Mouse (Mus musculus): ENCODE measurements around the gene Gh. TPM values are rescaled to one million over a fixed set of nuclear protein-coding genes. Genes with fewer than 3 reads are reported as not detected.

Gh gene
- polyA plus RNA-seq, 1 experiment from 2014 or later: not detected

- peaks cover 57% of the 10 kb centered on the region for H3K4me1 ChIP-seq (replicated peaks; ENCODE audit: control insufficient read depth, insufficient read depth, low read length)
- H3K9me3 ChIP-seq (ENCODE audit: control insufficient read depth, low read length): no peaks in the 10 kb centered on the region
- no peaks in the 10 kb centered on the region for H3K27me3 ChIP-seq (replicated peaks; ENCODE audit: control insufficient read depth, insufficient read depth, low read length)
- H3K36me3 ChIP-seq (ENCODE audit: control insufficient read depth, insufficient read depth, low read length): peaks cover 9% of the 10 kb centered on the region
- DNase-seq (ENCODE audit: low spot score): peak; percentile 68
- H3K4me2 ChIP-seq (ENCODE audit: low read length): peak overlapping the region; percentile 75
- H3K27ac ChIP-seq (ENCODE audit: low read depth): peak overlapping the region; percentile 90
- 1% methylated on average over 41 of the region's 41 CpGs for WGBS
- H3K9ac ChIP-seq (ENCODE audit: low read length): peak overlapping the region; percentile 96
- H3K4me3 ChIP-seq (ENCODE audit: low read depth, low read length): peak overlapping the region; percentile 83
- peak; percentile 30 for ATAC-seq (replicated peaks; ENCODE audit: low FRiP score, low TSS enrichment, low read depth)
Measured at GRCm38 (mm10) chr11:106271794-106272643, 29.6 kb downstream of the Gh start.

- Histone ChIP-seq H3K4me3 (ENCODE audit: low read depth, low read length) (peak overlapping the region; percentile 83), H3K36me3 (ENCODE audit: control insufficient read depth, insufficient read depth, low read length) (peaks cover 16% of the 10 kb centered on the region), H3K4me1 (replicated peaks; ENCODE audit: control insufficient read depth, insufficient read depth, low read length) (peaks cover 56% of the 10 kb centered on the region), H3K4me2 (ENCODE audit: low read length) (peak overlapping the region; percentile 75), H3K27me3 (replicated peaks; ENCODE audit: control insufficient read depth, insufficient read depth, low read length) (no peaks in the 10 kb centered on the region), H3K9ac (ENCODE audit: low read length) (peak overlapping the region; percentile 96), H3K9me3 (ENCODE audit: control insufficient read depth, low read length) (no peaks in the 10 kb centered on the region), H3K27ac (ENCODE audit: low read depth) (peak overlapping the region; percentile 90)
- no peak for DNase-seq (ENCODE audit: low spot score)
- ATAC-seq (replicated peaks; ENCODE audit: low FRiP score, low TSS enrichment, low read depth): no peak
- 16% methylated on average over 5 of the region's 5 CpGs for WGBS
Measured at GRCm38 (mm10) chr11:106271131-106271793, 30.4 kb downstream of the Gh start.

GRCm38 (mm10) chr11:106269060-106269431 is 32.6 kb downstream of the Gh start:
- H3K4me1 ChIP-seq (replicated peaks; ENCODE audit: control insufficient read depth, insufficient read depth, low read length): peaks cover 36% of the 10 kb centered on the region
- H3K9me3 ChIP-seq (ENCODE audit: control insufficient read depth, low read length): no peaks in the 10 kb centered on the region
- no peaks in the 10 kb centered on the region for H3K27me3 ChIP-seq (replicated peaks; ENCODE audit: control insufficient read depth, insufficient read depth, low read length)
- 18% methylated on average over 3 of the region's 3 CpGs for WGBS
- H3K4me2 ChIP-seq (ENCODE audit: low read length): peak overlapping the region; percentile 41
- H3K9ac ChIP-seq (ENCODE audit: low read length): peak overlapping the region; percentile 2; the same call in 1 of the 2 replicates
- peaks cover 38% of the 10 kb centered on the region for H3K36me3 ChIP-seq (ENCODE audit: control insufficient read depth, insufficient read depth, low read length)
- H3K27ac ChIP-seq (ENCODE audit: low read depth): peak overlapping the region; percentile 79
- peak overlapping the region; percentile 13; the same call in 1 of the 2 replicates for H3K4me3 ChIP-seq (ENCODE audit: low read depth, low read length)
- DNase-seq (ENCODE audit: low spot score) (peak; percentile 74), ATAC-seq (replicated peaks; ENCODE audit: low FRiP score, low TSS enrichment, low read depth) (no peak)

GRCm38 (mm10) chr11:106268326-106269059 is 33.2 kb downstream of the Gh start:
- WGBS: 18% methylated on average over 8 of the region's 8 CpGs
- peaks cover 36% of the 10 kb centered on the region for H3K4me1 ChIP-seq (replicated peaks; ENCODE audit: control insufficient read depth, insufficient read depth, low read length)
- peak overlapping the region; percentile 0; the same call in 1 of the 2 replicates for H3K4me3 ChIP-seq (ENCODE audit: low read depth, low read length)
- no peak overlapping the region for H3K9ac ChIP-seq (ENCODE audit: low read length)
- H3K27me3 ChIP-seq (replicated peaks; ENCODE audit: control insufficient read depth, insufficient read depth, low read length): no peaks in the 10 kb centered on the region
- peak overlapping the region; percentile 79 for H3K27ac ChIP-seq (ENCODE audit: low read depth)
- H3K4me2 ChIP-seq (ENCODE audit: low read length): peak overlapping the region; percentile 41
- H3K36me3 ChIP-seq (ENCODE audit: control insufficient read depth, insufficient read depth, low read length): peaks cover 44% of the 10 kb centered on the region
- H3K9me3 ChIP-seq (ENCODE audit: control insufficient read depth, low read length): no peaks in the 10 kb centered on the region
- DNase-seq (ENCODE audit: low spot score) (no peak), ATAC-seq (replicated peaks; ENCODE audit: low FRiP score, low TSS enrichment, low read depth) (no peak)

- Histone ChIP-seq H3K9ac (ENCODE audit: low read length) (no peak overlapping the region), H3K36me3 (ENCODE audit: control insufficient read depth, insufficient read depth, low read length) (peaks cover 50% of the 10 kb centered on the region), H3K27me3 (replicated peaks; ENCODE audit: control insufficient read depth, insufficient read depth, low read length) (no peaks in the 10 kb centered on the region), H3K27ac (ENCODE audit: low read depth) (peak overlapping the region; percentile 79), H3K4me3 (ENCODE audit: low read depth, low read length) (no peak overlapping the region), H3K9me3 (ENCODE audit: control insufficient read depth, low read length) (no peaks in the 10 kb centered on the region), H3K4me1 (replicated peaks; ENCODE audit: control insufficient read depth, insufficient read depth, low read length) (peaks cover 33% of the 10 kb centered on the region), H3K4me2 (ENCODE audit: low read length) (peak overlapping the region; percentile 41)
- whole genome bisulfite sequencing: 63% methylated on average over 5 of the region's 5 CpGs
- DNase-seq (ENCODE audit: low spot score): no peak
- no peak for ATAC-seq (replicated peaks; ENCODE audit: low FRiP score, low TSS enrichment, low read depth)
Measured at GRCm38 (mm10) chr11:106267871-106268270, 33.8 kb downstream of the Gh start.

GRCm38 (mm10) chr11:106267311-106267852 is 34.3 kb downstream of the Gh start:
- H3K27me3 ChIP-seq (replicated peaks; ENCODE audit: control insufficient read depth, insufficient read depth, low read length): no peaks in the 10 kb centered on the region
- H3K9me3 ChIP-seq (ENCODE audit: control insufficient read depth, low read length): no peaks in the 10 kb centered on the region
- no peak overlapping the region for H3K27ac ChIP-seq (ENCODE audit: low read depth)
- no peak overlapping the region for H3K9ac ChIP-seq (ENCODE audit: low read length)
- DNase-seq (ENCODE audit: low spot score) (no peak), ATAC-seq (replicated peaks; ENCODE audit: low FRiP score, low TSS enrichment, low read depth) (no peak)
- H3K4me2 ChIP-seq (ENCODE audit: low read length): no peak overlapping the region
- H3K36me3 ChIP-seq (ENCODE audit: control insufficient read depth, insufficient read depth, low read length): peaks cover 55% of the 10 kb centered on the region
- 68% methylated on average over 15 of the region's 15 CpGs for WGBS
- no peak overlapping the region for H3K4me3 ChIP-seq (ENCODE audit: low read depth, low read length)
- H3K4me1 ChIP-seq (replicated peaks; ENCODE audit: control insufficient read depth, insufficient read depth, low read length): peaks cover 33% of the 10 kb centered on the region

GRCm38 (mm10) chr11:106266431-106266830 is 35.2 kb downstream of the Gh start:
- Histone ChIP-seq H3K9me3 (ENCODE audit: control insufficient read depth, low read length) (no peaks in the 10 kb centered on the region), H3K27ac (ENCODE audit: low read depth) (no peak overlapping the region), H3K36me3 (ENCODE audit: control insufficient read depth, insufficient read depth, low read length) (peaks cover 64% of the 10 kb centered on the region), H3K27me3 (replicated peaks; ENCODE audit: control insufficient read depth, insufficient read depth, low read length) (no peaks in the 10 kb centered on the region), H3K9ac (ENCODE audit: low read length) (no peak overlapping the region), H3K4me2 (ENCODE audit: low read length) (no peak overlapping the region), H3K4me1 (replicated peaks; ENCODE audit: control insufficient read depth, insufficient read depth, low read length) (peaks cover 32% of the 10 kb centered on the region), H3K4me3 (ENCODE audit: low read depth, low read length) (no peak overlapping the region)
- no peak for ATAC-seq (replicated peaks; ENCODE audit: low FRiP score, low TSS enrichment, low read depth)
- DNase-seq (ENCODE audit: low spot score): no peak
- WGBS: 94% methylated on average over 10 of the region's 10 CpGs

GRCm38 (mm10) chr11:106265570-106265969 is 36.1 kb downstream of the Gh start:
- no peaks in the 10 kb centered on the region for H3K9me3 ChIP-seq (ENCODE audit: control insufficient read depth, low read length)
- peaks cover 73% of the 10 kb centered on the region for H3K36me3 ChIP-seq (ENCODE audit: control insufficient read depth, insufficient read depth, low read length)
- no peak overlapping the region for H3K4me2 ChIP-seq (ENCODE audit: low read length)
- ATAC-seq (replicated peaks; ENCODE audit: low FRiP score, low TSS enrichment, low read depth) (no peak), DNase-seq (ENCODE audit: low spot score) (no peak)
- H3K9ac ChIP-seq (ENCODE audit: low read length): no peak overlapping the region
- no peak overlapping the region for H3K27ac ChIP-seq (ENCODE audit: low read depth)
- peaks cover 25% of the 10 kb centered on the region for H3K4me1 ChIP-seq (replicated peaks; ENCODE audit: control insufficient read depth, insufficient read depth, low read length)
- no peak overlapping the region for H3K4me3 ChIP-seq (ENCODE audit: low read depth, low read length)
- H3K27me3 ChIP-seq (replicated peaks; ENCODE audit: control insufficient read depth, insufficient read depth, low read length): no peaks in the 10 kb centered on the region
- WGBS: 91% methylated on average over 4 of the region's 4 CpGs

Measured in intestine, embryonic 14.5 days (tissue).